Mouse (Mus musculus) gastrocnemius, postnatal 4 days (tissue): ENCODE results near the gene Hip1r. TPM values are rescaled to one million over a fixed set of nuclear protein-coding genes. Genes with fewer than 3 reads are reported as not detected.
"Not testable (repeated sequence)": the region's sequence is repeated elsewhere in the genome, so short reads cannot be mapped to it uniquely, and the experiment has no call there.

Source experiments
- DNase-seq, 2 experiments: peaks; one replicate each; pipeline ENCODE4 v3.0.0; 2021 to 2022; ENCODE audit warnings: low spot score in 2 of 2, mixed read lengths in 2 of 2
- microRNA-seq: library from miRNA; unstranded; fragments of <30 nt; microRNA quantifications from one replicate; pipeline ENCODE4 v1.2.0, GENCODE M21; 2021
- total RNA-seq, 2 experiments: library from RNA; stranded (reverse); gene quantifications; 2 replicates each; pipeline ENCODE4 v1.2.3; 2021

Gene Hip1r
- total RNA-seq, 2 experiments from 2014 or later, result 5.5 to 6.6 TPM

- DNase-seq, result no peak
Measured at GRCm38 (mm10) chr5:124034471-124034870, 61.0 kb downstream of the Hip1r start.

- no peak for DNase-seq
Measured at GRCm38 (mm10) chr5:124035406-124035805, 62.0 kb downstream of the Hip1r start.

DNA sequence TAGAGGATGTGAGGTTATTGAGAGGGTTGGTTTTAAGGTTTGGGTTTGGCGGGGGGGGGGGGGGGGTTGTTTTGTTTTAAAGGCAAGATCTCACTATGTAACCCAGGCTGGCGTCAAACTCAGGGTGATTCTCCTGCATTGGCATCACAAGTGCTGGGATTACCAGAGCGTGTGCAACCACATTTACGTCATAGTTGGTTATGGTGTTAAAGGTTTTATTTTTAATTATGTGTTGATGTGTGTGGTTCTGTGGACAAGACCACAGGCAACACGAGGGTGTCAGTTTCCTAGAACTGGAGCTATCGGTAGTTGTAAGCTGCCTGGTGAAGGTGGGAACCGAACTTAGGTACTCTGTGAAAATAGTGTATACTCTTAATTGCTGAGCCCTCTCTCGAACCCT lies 62.4 kb downstream of the Hip1r start:
- DNase-seq, result no peak

- no peak for DNase-seq
Measured at GRCm38 (mm10) chr5:124036341-124036740, 62.9 kb downstream of the Hip1r start.

DNA sequence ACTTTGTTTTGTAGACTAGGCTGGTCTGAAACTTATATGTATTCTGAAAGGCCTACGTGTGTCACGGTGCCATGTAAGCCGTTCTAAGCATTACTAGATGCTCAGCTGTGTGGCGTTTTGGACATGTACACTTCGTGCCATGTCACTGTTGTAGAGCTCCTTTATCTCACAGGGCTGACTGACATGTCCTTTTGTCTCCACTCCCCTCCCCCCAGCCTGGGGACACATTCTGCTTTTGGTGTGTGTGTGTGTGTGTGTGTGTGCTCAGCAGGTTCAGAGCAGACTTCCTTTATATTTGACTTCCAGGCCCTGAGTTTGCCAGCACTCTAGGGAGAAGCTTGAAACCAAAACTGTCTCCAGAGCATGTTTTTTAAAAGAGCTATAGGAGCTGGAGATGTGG lies 63.4 kb downstream of the Hip1r start:
- no peak for DNase-seq

GRCm38 (mm10) chr5:124039602-124040001 lies 66.2 kb downstream of the Hip1r start:
- no peak for DNase-seq

DNA sequence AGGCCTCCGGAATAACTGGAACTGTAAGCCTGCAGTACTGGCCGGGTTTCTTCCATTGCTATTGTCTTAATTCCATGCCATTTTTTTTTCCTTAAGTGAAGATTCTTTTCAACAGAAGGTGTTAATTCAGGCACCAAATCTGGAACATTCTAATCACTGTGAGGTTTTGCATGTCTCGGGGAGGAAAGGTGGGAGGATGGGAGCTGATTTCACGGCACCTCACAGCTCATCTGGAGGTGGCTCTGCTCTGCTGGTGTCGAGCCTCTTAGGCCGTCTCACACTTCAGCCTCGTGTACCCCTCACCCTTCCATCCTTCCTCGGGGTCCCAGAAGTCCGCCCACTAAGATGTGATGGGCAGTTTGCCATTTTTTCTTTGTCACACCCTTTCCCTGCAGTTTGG lies 67.7 kb downstream of the Hip1r start:
- no peak for DNase-seq

DNA sequence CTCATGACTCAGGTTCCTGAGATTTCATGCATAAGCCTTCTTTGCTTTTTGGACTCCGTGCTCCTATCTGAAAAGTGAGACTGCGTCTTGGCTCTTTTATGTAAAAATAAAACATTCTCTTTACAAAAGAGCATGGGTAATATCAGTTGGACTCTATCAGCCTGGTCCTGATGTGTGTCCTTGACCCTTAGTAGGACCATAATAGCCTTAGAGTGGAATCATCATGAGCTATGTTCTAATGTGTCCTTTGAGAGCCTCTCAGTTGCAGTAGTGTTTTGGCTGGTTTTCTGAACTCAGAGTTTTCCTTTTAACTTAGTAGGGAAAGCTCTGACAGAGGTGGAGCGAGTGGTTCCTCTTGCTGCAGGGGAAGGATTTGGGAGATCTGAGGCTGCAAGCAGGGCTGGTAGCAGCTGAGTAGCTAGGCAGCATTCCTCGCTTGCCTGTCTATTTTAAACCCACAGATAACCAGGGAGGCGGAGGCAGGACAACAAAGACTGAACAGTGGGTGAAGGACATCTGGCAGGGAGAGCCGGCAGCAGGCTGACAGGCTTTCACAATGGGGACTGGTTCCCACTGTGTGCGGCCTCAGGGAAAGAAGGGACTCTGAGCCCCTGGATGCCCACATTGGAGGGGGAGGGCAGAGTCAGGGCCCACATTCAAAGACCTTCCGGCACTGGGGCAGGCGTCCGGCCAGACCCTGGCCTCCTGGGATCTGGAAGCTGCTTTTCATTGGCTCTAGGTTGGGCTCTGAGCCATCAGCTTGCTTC lies 70.0 kb downstream of the Hip1r start:
- peak in 1 of 2 experiments; percentile 32 for DNase-seq

DNA sequence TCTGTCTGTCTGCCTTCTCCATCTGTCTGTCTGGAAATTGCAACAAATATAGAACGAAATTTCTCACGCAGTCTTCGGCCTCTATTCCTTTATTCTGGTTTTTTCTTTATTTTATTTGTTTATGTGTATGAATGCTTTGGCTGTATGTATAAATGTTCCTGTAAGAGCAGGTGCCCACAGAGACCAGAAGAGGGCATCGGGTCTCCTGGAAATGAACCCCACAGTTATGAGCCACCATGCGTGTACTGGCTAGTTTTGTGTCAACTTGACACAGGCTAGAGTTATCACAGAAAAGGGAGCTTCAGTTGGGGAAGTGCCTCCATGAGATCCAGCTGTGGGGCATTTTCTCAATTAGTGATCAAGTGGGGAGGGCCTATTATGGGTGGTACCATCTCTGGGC lies 70.6 kb downstream of the Hip1r start:
- DNase-seq, result no peak

DNA sequence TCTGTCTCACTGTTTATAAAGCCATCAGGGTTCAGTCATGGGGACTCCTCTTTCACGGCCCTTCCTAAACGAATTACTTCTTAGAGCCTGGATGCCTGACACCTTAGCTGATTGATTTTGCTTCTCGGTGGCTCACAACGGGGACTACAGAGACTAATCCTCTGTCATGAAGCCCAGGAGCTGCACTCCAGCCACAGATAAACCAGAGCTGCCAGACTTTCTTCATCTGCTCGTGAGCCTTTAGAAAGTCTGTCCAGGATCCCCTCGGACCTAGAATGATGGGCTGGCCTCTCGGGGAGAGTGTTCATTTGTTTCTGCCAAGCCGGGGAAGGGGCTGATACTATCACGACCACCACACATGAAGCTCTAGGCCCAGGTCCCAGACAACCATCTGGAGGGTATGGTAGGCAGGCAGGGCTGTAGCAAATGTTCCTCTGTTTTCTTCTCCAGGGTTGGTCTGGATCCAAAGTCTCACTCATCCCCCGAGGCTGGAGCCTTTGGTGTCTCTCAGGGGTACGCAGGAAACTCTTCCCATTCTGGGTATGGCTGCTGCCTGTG lies 72.1 kb downstream of the Hip1r start:
- no peak for DNase-seq

DNA sequence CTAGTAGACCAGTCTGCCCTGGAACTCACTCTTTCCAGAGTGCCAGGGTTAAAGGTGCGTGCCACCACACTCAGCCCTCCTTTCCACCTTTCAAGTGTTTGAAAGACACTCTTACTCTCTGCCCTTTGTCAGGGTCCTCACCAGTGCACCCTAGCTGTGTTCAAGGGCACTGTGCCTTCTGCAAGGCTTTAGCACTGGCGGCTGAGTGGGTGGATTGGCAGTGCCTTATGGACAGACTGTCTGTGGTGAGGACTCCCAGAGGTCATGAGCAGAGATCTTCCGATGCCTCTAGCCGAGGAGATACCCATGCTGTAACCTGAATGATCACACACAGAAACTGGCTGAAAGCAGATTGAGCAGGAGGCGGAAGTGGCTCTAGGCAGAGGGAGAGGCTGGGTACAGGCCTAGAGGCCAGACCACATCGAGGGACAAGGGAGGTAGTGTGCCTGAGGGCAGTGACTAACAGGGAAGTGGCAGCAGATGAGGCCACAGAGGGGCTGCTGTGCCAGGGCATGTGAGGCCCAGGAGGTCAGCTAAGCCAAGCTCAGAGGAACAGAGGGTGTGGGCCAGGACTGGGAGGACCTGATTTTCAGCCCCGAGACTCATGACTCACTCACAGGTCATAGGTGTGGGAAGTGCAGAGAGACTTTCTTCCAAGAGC lies 73.4 kb downstream of the Hip1r start:
- DNase-seq, result no peak

DNA sequence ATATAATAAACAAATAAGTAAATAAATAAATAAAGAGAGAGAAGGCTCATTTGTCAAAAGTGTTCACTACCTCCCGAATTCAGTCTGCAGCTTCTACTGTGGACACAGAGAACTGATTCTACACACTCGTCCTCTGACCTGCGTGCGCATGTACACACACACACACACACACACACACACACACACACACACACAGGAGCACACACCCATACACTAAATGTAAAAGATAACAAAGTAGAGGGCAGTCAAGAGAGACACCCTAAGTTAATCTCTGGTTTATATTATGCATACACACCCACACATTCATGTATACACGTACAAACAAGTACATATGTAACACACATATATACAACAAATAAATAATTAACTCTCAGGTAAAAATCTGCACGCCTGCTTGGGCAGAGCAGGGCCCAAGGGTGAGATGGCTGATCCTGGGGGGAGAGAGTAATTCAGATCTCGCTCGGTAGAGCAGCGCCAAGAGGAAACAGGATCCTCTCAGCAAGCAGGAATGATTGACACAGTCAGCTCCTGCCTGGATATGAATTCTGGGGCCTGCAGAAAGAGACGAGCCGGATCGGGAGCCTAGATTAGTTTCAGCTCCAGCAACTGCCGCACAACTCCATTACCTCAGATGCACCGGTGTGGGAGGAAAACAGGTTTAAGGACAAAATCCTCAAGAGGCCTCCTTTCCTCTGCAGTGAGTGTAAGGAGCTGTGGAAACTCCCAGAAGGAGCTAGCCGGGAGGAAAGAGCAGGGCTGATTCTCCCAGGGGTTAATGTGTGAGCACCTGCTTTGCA lies 76.0 kb downstream of the Hip1r start:
- no peak for DNase-seq

GRCm38 (mm10) chr5:124050095-124051050 lies 76.9 kb downstream of the Hip1r start:
- no peak for DNase-seq

DNA sequence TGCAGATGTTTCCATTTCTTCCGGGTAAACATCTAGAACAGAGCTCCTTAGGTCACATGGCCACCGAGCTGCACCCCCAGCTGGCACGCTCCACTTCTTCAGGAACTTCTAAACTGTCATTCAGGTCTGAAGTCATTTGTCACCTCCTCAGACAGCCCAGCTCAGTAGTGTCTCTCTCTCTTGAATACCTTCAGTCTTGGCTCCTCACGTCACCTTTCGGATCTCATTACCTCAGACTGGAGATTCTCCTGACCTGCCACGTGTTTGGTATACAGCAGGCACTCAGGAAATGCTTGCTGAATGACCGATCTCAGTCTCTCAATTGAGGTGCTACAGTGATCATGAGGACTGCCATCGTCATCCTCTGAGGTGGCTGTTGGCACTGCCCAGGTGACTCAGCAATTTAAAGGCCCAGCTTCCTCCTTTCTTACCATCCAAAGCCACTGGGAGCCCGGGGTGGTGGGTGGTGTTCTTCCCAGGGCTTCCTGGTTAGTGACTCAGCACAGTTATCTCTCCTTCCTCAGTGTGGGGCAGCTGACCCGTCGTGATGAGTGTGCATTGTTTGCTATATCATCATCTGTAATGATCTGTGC lies 78.6 kb downstream of the Hip1r start:
- DNase-seq, result no peak

GRCm38 (mm10) chr5:124052641-124053040 lies 79.2 kb downstream of the Hip1r start:
- not testable (repeated sequence) for DNase-seq

Small RNA genes lying within 50 kb of the gene (microRNA-seq; reads per million reads assigned to microRNA genes)
- gene Mir7032, result not detected

Other genes starting within 250 kb of the Hip1r start
- 10 to 100 TPM; 64.5 to 87.8 TPM for gene Rsrc2, start 224.2 kb upstream of the Hip1r start, total RNA-seq
- 10 to 100 TPM; 14.3 to 15.1 TPM for gene Kntc1, start 223.9 kb upstream of the Hip1r start, total RNA-seq
- 1 to 10 TPM in 1 of 2 experiments, under 1 TPM in 1; 0.96 to 1.8 TPM for gene Hcar2, start 108.1 kb upstream of the Hip1r start, total RNA-seq
- 1 to 10 TPM; 1.4 to 3.3 TPM for gene Hcar1, start 93.6 kb upstream of the Hip1r start, total RNA-seq
- gene Denr, start 66.5 kb upstream of the Hip1r start, total RNA-seq, result 10 to 100 TPM; 59.8 to 66.3 TPM
- gene Gm43518, start 46.2 kb upstream of the Hip1r start, total RNA-seq, result under 1 TPM in 1 of 2 experiments, not detected in 1; 0.69 TPM
- gene Ccdc62, start 42.9 kb upstream of the Hip1r start, total RNA-seq, result 1 to 10 TPM; 2.5 to 4.1 TPM
- gene Vps37b, start 58.6 kb downstream of the Hip1r start, total RNA-seq, result 10 to 100 TPM; 24.4 to 29.3 TPM
- 1 to 10 TPM; 5.2 to 6.1 TPM for gene Abcb9, start 122.2 kb downstream of the Hip1r start, total RNA-seq
- gene Ogfod2, start 138.7 kb downstream of the Hip1r start, total RNA-seq, result 10 to 100 TPM in 1 of 2 experiments, 1 to 10 TPM in 1; 9.0 to 11.2 TPM
- gene Arl6ip4, start 142.5 kb downstream of the Hip1r start, total RNA-seq, result 10 to 100 TPM; 69.9 to 76.4 TPM